Mouse (Mus musculus): Measurements from ENCODE around the gene Cbx3. TPM values are rescaled to one million over a fixed set of nuclear protein-coding genes. Genes with fewer than 3 reads are reported as not detected.

The Cbx3 gene
- polyA plus RNA-seq, 1 experiment from 2014 or later: 615 TPM

- Histone ChIP-seq H3K27ac (replicated peaks) (no peak overlapping the region), H3K4me3 (peak overlapping the region; percentile 36), H3K9me3 (no peaks in the 10 kb centered on the region), H3K36me3 (no peaks in the 10 kb centered on the region), H3K4me1 (peaks cover 3% of the 10 kb centered on the region; the same call in 1 of the 2 replicates), H3K27me3 (no peaks in the 10 kb centered on the region), H3K9ac (replicated peaks) (0 out of 2 replicates have a peak overlapping the region, but pooled peaks have one; percentile 16), H3K4me2 (replicated peaks) (peak overlapping the region; percentile 50)
- ATAC-seq (ENCODE audit: low FRiP score, low read depth): no peak
- WGBS: 31% methylated on average over 18 of the region's 18 CpGs
These were observed 38.8 kb downstream of the Cbx3 start for GRCm38 (mm10) chr6:51508750-51509648.

GRCm38 (mm10) chr6:51510094-51510493, 39.9 kb downstream of the Cbx3 start:
- H3K9me3 ChIP-seq: no peaks in the 10 kb centered on the region
- H3K4me1 ChIP-seq: peaks cover 3% of the 10 kb centered on the region; the same call in 1 of the 2 replicates
- no peak overlapping the region for H3K4me3 ChIP-seq
- H3K36me3 ChIP-seq: no peaks in the 10 kb centered on the region
- H3K27me3 ChIP-seq: no peaks in the 10 kb centered on the region
- H3K27ac ChIP-seq (replicated peaks): no peak overlapping the region
- no peak overlapping the region for H3K9ac ChIP-seq (replicated peaks)
- no peak for ATAC-seq (ENCODE audit: low FRiP score, low read depth)
- H3K4me2 ChIP-seq (replicated peaks): no peak overlapping the region
- WGBS: 25% methylated on average over 5 of the region's 5 CpGs

GRCm38 (mm10) chr6:51510946-51511345, 40.8 kb downstream of the Cbx3 start:
- 50% methylated on average over 1 of the region's 1 CpGs for WGBS
- no peak for ATAC-seq (ENCODE audit: low FRiP score, low read depth)

GRCm38 (mm10) chr6:51513745-51514144, 43.6 kb downstream of the Cbx3 start:
- 87% methylated on average over 3 of the region's 3 CpGs for WGBS
- no peak for ATAC-seq (ENCODE audit: low FRiP score, low read depth)
- no peak overlapping the region for H3K9ac ChIP-seq (replicated peaks)
- no peaks in the 10 kb centered on the region for H3K36me3 ChIP-seq
- no peaks in the 10 kb centered on the region for H3K9me3 ChIP-seq
- no peak overlapping the region for H3K4me2 ChIP-seq (replicated peaks)
- no peak overlapping the region for H3K27ac ChIP-seq (replicated peaks)
- no peak overlapping the region for H3K4me3 ChIP-seq
- peaks cover 1% of the 10 kb centered on the region; the same call in 1 of the 2 replicates for H3K4me1 ChIP-seq
- no peaks in the 10 kb centered on the region for H3K27me3 ChIP-seq

More at GRCm38 (mm10) chr6:51510946-51511345, 40.8 kb downstream of the Cbx3 start:
- H3K4me3 ChIP-seq: no peak overlapping the region
- H3K4me2 ChIP-seq (replicated peaks): no peak overlapping the region
- no peak overlapping the region for H3K9ac ChIP-seq (replicated peaks)
- peaks cover 3% of the 10 kb centered on the region; the same call in 1 of the 2 replicates for H3K4me1 ChIP-seq
- H3K9me3 ChIP-seq: no peaks in the 10 kb centered on the region
- H3K27me3 ChIP-seq: no peaks in the 10 kb centered on the region
- H3K36me3 ChIP-seq: no peaks in the 10 kb centered on the region
- H3K27ac ChIP-seq (replicated peaks): no peak overlapping the region

GRCm38 (mm10) chr6:51514860-51515259, 44.7 kb downstream of the Cbx3 start:
- no peak overlapping the region for H3K4me2 ChIP-seq (replicated peaks)
- WGBS: 89% methylated on average over 7 of the region's 7 CpGs
- H3K4me1 ChIP-seq: no peaks in the 10 kb centered on the region
- no peaks in the 10 kb centered on the region for H3K27me3 ChIP-seq
- no peaks in the 10 kb centered on the region for H3K36me3 ChIP-seq
- no peak overlapping the region for H3K4me3 ChIP-seq
- no peak for ATAC-seq (ENCODE audit: low FRiP score, low read depth)
- H3K27ac ChIP-seq (replicated peaks): no peak overlapping the region
- H3K9ac ChIP-seq (replicated peaks): no peak overlapping the region
- no peaks in the 10 kb centered on the region for H3K9me3 ChIP-seq

GRCm38 (mm10) chr6:51523310-51523709, 53.1 kb downstream of the Cbx3 start:
- WGBS: 28% methylated on average over 5 of the region's 5 CpGs

GRCm38 (mm10) chr6:51523807-51524320, 53.7 kb downstream of the Cbx3 start, which contains the start of gene Snx10:
Gene Snx10, plus strand, starts transcription at chr6:51523901.
- peak; percentile 75 for ATAC-seq (ENCODE audit: low FRiP score, low read depth)
- H3K4me3 ChIP-seq: peak within 1 kb of the TSS; percentile 77
- peak within 1 kb of the TSS; percentile 79 for H3K9ac ChIP-seq (replicated peaks)
- peaks cover 11% of the 10 kb centered on the region; the same call in 1 of the 2 replicates for H3K4me1 ChIP-seq
- H3K27ac ChIP-seq (replicated peaks): peak within 1 kb of the TSS; percentile 77
- H3K36me3 ChIP-seq: no peaks in the 10 kb centered on the region
- H3K9me3 ChIP-seq: no peaks in the 10 kb centered on the region
- WGBS: under 1% methylated on average over 45 of the region's 47 CpGs
- H3K27me3 ChIP-seq: no peaks in the 10 kb centered on the region
- H3K4me2 ChIP-seq (replicated peaks): peak within 1 kb of the TSS; percentile 55

More at GRCm38 (mm10) chr6:51523310-51523709, 53.1 kb downstream of the Cbx3 start:
- Histone ChIP-seq H3K9me3 (no peaks in the 10 kb centered on the region), H3K4me2 (replicated peaks) (peak overlapping the region; percentile 55), H3K36me3 (no peaks in the 10 kb centered on the region), H3K9ac (replicated peaks) (peak overlapping the region; percentile 79; the same call in 1 of the 2 replicates), H3K4me1 (peaks cover 11% of the 10 kb centered on the region; the same call in 1 of the 2 replicates), H3K4me3 (peak overlapping the region; percentile 77), H3K27ac (replicated peaks) (no peak overlapping the region), H3K27me3 (no peaks in the 10 kb centered on the region)
- 0 out of 2 replicates have a peak, but pooled peaks have one; percentile 4 for ATAC-seq (ENCODE audit: low FRiP score, low read depth)

GRCm38 (mm10) chr6:51524321-51524931, 54.3 kb downstream of the Cbx3 start:
- peak overlapping the region; percentile 77 for H3K4me3 ChIP-seq
- H3K4me1 ChIP-seq: peaks cover 16% of the 10 kb centered on the region
- H3K27ac ChIP-seq (replicated peaks): peak overlapping the region; percentile 77
- no peaks in the 10 kb centered on the region for H3K9me3 ChIP-seq
- no peaks in the 10 kb centered on the region for H3K27me3 ChIP-seq
- H3K9ac ChIP-seq (replicated peaks): peak overlapping the region; percentile 79
- H3K4me2 ChIP-seq (replicated peaks): peak overlapping the region; percentile 55
- WGBS: under 1% methylated on average over 20 of the region's 21 CpGs
- no peaks in the 10 kb centered on the region for H3K36me3 ChIP-seq
- ATAC-seq (ENCODE audit: low FRiP score, low read depth): peak; percentile 83

- Histone ChIP-seq H3K4me2 (replicated peaks) (peak overlapping the region; percentile 55), H3K4me1 (peaks cover 21% of the 10 kb centered on the region), H3K9ac (replicated peaks) (peak overlapping the region; percentile 79; the same call in 1 of the 2 replicates), H3K27ac (replicated peaks) (no peak overlapping the region), H3K36me3 (no peaks in the 10 kb centered on the region), H3K27me3 (no peaks in the 10 kb centered on the region), H3K9me3 (no peaks in the 10 kb centered on the region), H3K4me3 (peak overlapping the region; percentile 77)
- peak; percentile 17; the same call in 1 of the 2 replicates for ATAC-seq (ENCODE audit: low FRiP score, low read depth)
- 47% methylated on average over 5 of the region's 5 CpGs for WGBS
These were observed 54.8 kb downstream of the Cbx3 start for GRCm38 (mm10) chr6:51525001-51525400.

- H3K4me3 ChIP-seq: no peak overlapping the region
- no peaks in the 10 kb centered on the region for H3K36me3 ChIP-seq
- peaks cover 19% of the 10 kb centered on the region for H3K4me1 ChIP-seq
- 31% methylated on average over 7 of the region's 7 CpGs for WGBS
- no peak overlapping the region for H3K27ac ChIP-seq (replicated peaks)
- 0 out of 2 replicates have a peak, but pooled peaks have one; percentile 34 for ATAC-seq (ENCODE audit: low FRiP score, low read depth)
- no peaks in the 10 kb centered on the region for H3K27me3 ChIP-seq
- no peaks in the 10 kb centered on the region for H3K9me3 ChIP-seq
- H3K9ac ChIP-seq (replicated peaks): no peak overlapping the region
- no peak overlapping the region for H3K4me2 ChIP-seq (replicated peaks)
These were observed 59.3 kb downstream of the Cbx3 start for GRCm38 (mm10) chr6:51529457-51529856.

Data from midbrain, embryonic 12.5 days (tissue).